Mouse (Mus musculus): ENCODE results near the gene Rasip1.
A peak's percentile ranks its signal among the peaks of the same experiment; 100 is the strongest.

Gene Rasip1

GRCm38 (mm10) chr7:45627261-45627660 is at the start of gene Rasip1:
TSS of gene Rasip1 (plus strand) at chr7:45627488.
- DNase-seq (ENCODE audit: low spot score in 2 of 2), result no peak

- no peak for DNase-seq (ENCODE audit: low spot score in 2 of 2)
Measured at GRCm38 (mm10) chr7:45585923-45586322, 41.4 kb upstream of the Rasip1 start.

GRCm38 (mm10) chr7:45587631-45588592 is 39.4 kb upstream of the Rasip1 start:
- no peak for DNase-seq (ENCODE audit: low spot score in 2 of 2)

GRCm38 (mm10) chr7:45589173-45589572 is 38.1 kb upstream of the Rasip1 start:
- peak; percentile 92 to 94 for DNase-seq (ENCODE audit: low spot score in 2 of 2)

GRCm38 (mm10) chr7:45589898-45590297 is 37.4 kb upstream of the Rasip1 start:
- DNase-seq (ENCODE audit: low spot score in 2 of 2), result no peak

GRCm38 (mm10) chr7:45590874-45591273 is 36.4 kb upstream of the Rasip1 start:
- no peak for DNase-seq (ENCODE audit: low spot score in 2 of 2)

GRCm38 (mm10) chr7:45591880-45592279 is 35.4 kb upstream of the Rasip1 start:
- no peak for DNase-seq (ENCODE audit: low spot score in 2 of 2)

- DNase-seq (ENCODE audit: low spot score in 2 of 2), result peak; percentile 54 to 71
Measured at GRCm38 (mm10) chr7:45593118-45593815, 34.0 kb upstream of the Rasip1 start.

GRCm38 (mm10) chr7:45595176-45595575 is 32.1 kb upstream of the Rasip1 start:
- no peak for DNase-seq (ENCODE audit: low spot score in 2 of 2)

GRCm38 (mm10) chr7:45596107-45596506 is 31.2 kb upstream of the Rasip1 start:
- DNase-seq (ENCODE audit: low spot score in 2 of 2), result no peak

GRCm38 (mm10) chr7:45597013-45597412 is 30.3 kb upstream of the Rasip1 start:
- DNase-seq (ENCODE audit: low spot score in 2 of 2), result no peak

GRCm38 (mm10) chr7:45597527-45597926 is 29.8 kb upstream of the Rasip1 start:
- DNase-seq (ENCODE audit: low spot score in 2 of 2), result no peak

- DNase-seq (ENCODE audit: low spot score in 2 of 2), result no peak
Measured at GRCm38 (mm10) chr7:45598960-45599879, 28.1 kb upstream of the Rasip1 start.

- no peak for DNase-seq (ENCODE audit: low spot score in 2 of 2)
Measured at GRCm38 (mm10) chr7:45605704-45606289, 21.5 kb upstream of the Rasip1 start.

- no peak for DNase-seq (ENCODE audit: low spot score in 2 of 2)
Measured at GRCm38 (mm10) chr7:45609511-45609910, 17.8 kb upstream of the Rasip1 start.

GRCm38 (mm10) chr7:45616277-45616676 is 11.0 kb upstream of the Rasip1 start:
- DNase-seq (ENCODE audit: low spot score in 2 of 2), result no peak

GRCm38 (mm10) chr7:45617042-45617695 is 10.1 kb upstream of the Rasip1 start, which contains the start of gene Fut1:
TSS of gene Fut1 (plus strand) at chr7:45617289.
- DNase-seq (ENCODE audit: low spot score in 2 of 2), result no peak

GRCm38 (mm10) chr7:45618316-45618715 is 9.0 kb upstream of the Rasip1 start:
- no peak for DNase-seq (ENCODE audit: low spot score in 2 of 2)

GRCm38 (mm10) chr7:45619592-45619991 is 7.7 kb upstream of the Rasip1 start:
- DNase-seq (ENCODE audit: low spot score in 2 of 2), result no peak

GRCm38 (mm10) chr7:45621443-45621842 is 5.8 kb upstream of the Rasip1 start, which contains the start of gene Izumo1:
TSS of gene Izumo1 (plus strand) at chr7:45621811.
- DNase-seq (ENCODE audit: low spot score in 2 of 2), result no peak

GRCm38 (mm10) chr7:45623507-45623906 is 3.8 kb upstream of the Rasip1 start:
- DNase-seq (ENCODE audit: low spot score in 2 of 2), result no peak
